Mouse (Mus musculus): ENCODE results near the gene Icosl.

- TF ChIP-seq POLR2A (IDR thresholded peaks at IDR 0.05; ENCODE audit: borderline replicate concordance, control insufficient read depth, low read depth, low read length) (no peak), CTCF (IDR thresholded peaks at IDR 0.05; ENCODE audit: control insufficient read depth, insufficient read depth, low read length) (no peak)
Observed at GRCm38 (mm10) chr10:78128647-78129046, 59.5 kb downstream of the Icosl start.

Data from bone marrow, adult 2 months (tissue).